Mouse (Mus musculus) megakaryocyte, embryonic 14.5 days (primary cell): ENCODE data around the gene Me3. TPM values are rescaled to one million over a fixed set of nuclear protein-coding genes. Genes with fewer than 3 reads are reported as not detected.
A peak's percentile ranks its signal among the peaks of the same experiment; 100 is the strongest.

Source experiments
- H3K27me3 ChIP-seq: replicated peaks from 2 replicates; pipeline ENCODE3; 2012; ENCODE audit warnings: inconsistent platforms
- H3K36me3 ChIP-seq: replicated peaks from 2 replicates; pipeline ENCODE3; 2012; ENCODE audit warnings: low read length, inconsistent platforms, mixed read lengths
- H3K4me1 ChIP-seq: 2 replicates; pipeline ENCODE4 v1.6.1; 2012; ENCODE audit warnings: inconsistent platforms
- H3K4me3 ChIP-seq: replicated peaks from 2 replicates; pipeline ENCODE3; 2012; ENCODE audit warnings: moderate library complexity, mild to moderate bottlenecking, inconsistent platforms
- H3K9me3 ChIP-seq: 2 replicates; pipeline ENCODE4 v1.6.1; 2012; ENCODE audit warnings: inconsistent platforms
- FLI1 ChIP-seq: IDR thresholded peaks from 2 replicates; pipeline ENCODE4 v1.6.1; 2012; ENCODE audit warnings: low read length, inconsistent platforms, mixed read lengths
- GATA1 ChIP-seq: IDR thresholded peaks from 3 replicates; pipeline ENCODE4 v1.6.1; 2012; ENCODE audit warnings: mixed read lengths, low read length, inconsistent platforms, borderline replicate concordance
- polyA plus RNA-seq: library from polyadenylated mRNA; stranded (reverse); fragments of >175 nt; gene quantifications from 2 replicates; pipeline ENCODE4 v1.2.3, GENCODE M21; 2012; ENCODE audit warnings: low replicate concordance; ENCODE audit not compliant: insufficient read depth

The Me3 gene
- polyA plus RNA-seq, 1 experiment: not detected

DNA sequence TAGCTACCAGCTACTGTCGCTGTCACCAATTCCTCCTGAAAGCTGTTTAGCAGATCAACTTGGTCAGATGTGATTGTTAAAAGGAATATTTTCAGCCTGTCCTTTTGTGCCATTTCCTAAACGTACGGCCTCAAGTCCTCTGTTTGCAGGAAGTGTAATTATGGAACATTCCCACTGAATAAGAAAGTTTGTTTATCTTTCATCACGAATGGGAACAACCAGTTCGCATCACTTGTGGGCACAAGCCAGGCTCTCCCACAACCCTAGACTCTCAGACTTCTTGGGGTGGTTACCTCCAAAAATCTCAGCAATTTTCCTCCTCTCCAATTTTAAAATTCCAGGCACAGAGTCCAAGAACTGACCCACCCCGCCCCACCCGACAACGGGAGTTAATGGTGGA is 207.5 kb downstream of the Me3 start:
- H3K9me3 ChIP-seq: no peaks in the 10 kb centered on the region
- TF ChIP-seq GATA1 (no peak), FLI1 (no peak)
- no peak overlapping the region for H3K4me3 ChIP-seq
- peaks cover 14% of the 10 kb centered on the region; the same call in 1 of the 2 replicates for H3K4me1 ChIP-seq
- H3K36me3 ChIP-seq: no peaks in the 10 kb centered on the region
- peaks cover 24% of the 10 kb centered on the region for H3K27me3 ChIP-seq

GRCm38 (mm10) chr7:89841670-89842403 is 209.6 kb downstream of the Me3 start:
- H3K27me3 ChIP-seq: peaks cover 27% of the 10 kb centered on the region
- peak overlapping the region; percentile 56 for H3K4me3 ChIP-seq
- H3K36me3 ChIP-seq: no peaks in the 10 kb centered on the region
- H3K4me1 ChIP-seq: peaks cover 11% of the 10 kb centered on the region; the same call in 1 of the 2 replicates
- no peak for TF ChIP-seq GATA1
- H3K9me3 ChIP-seq: no peaks in the 10 kb centered on the region

GRCm38 (mm10) chr7:89842404-89842715 is 210.2 kb downstream of the Me3 start:
- Histone ChIP-seq H3K36me3 (no peaks in the 10 kb centered on the region), H3K4me1 (peaks cover 11% of the 10 kb centered on the region; the same call in 1 of the 2 replicates), H3K9me3 (no peaks in the 10 kb centered on the region), H3K4me3 (no peak overlapping the region), H3K27me3 (peaks cover 27% of the 10 kb centered on the region)
- TF ChIP-seq FLI1: no peak
- no peak for TF ChIP-seq GATA1

- H3K9me3 ChIP-seq: no peaks in the 10 kb centered on the region
- TF ChIP-seq FLI1 (no peak), GATA1 (no peak)
- no peaks in the 10 kb centered on the region for H3K36me3 ChIP-seq
- H3K4me3 ChIP-seq: no peak overlapping the region
- H3K27me3 ChIP-seq: peaks cover 28% of the 10 kb centered on the region
- H3K4me1 ChIP-seq: peaks cover 11% of the 10 kb centered on the region; the same call in 1 of the 2 replicates
These were observed 210.9 kb downstream of the Me3 start for GRCm38 (mm10) chr7:89843121-89843520.

DNA sequence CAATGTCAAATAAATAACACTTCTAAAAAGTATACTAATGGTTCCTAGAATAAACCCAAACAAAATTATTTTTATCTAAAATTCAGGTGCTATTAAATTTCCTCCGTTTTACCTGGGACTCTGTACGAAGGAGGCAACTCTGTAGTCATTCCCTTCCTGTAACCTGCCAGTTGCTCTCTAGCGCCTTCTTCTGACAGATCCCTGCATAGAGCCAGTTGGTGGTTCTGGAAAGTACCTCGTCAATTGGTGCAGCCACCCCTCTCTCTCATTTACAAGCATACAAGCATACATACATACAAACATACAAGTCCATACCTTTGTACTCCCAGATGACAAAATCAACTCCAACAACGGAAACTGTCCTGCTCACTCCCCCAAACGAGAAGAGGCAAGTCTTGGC is 211.3 kb downstream of the Me3 start:
- Histone ChIP-seq H3K4me3 (no peak overlapping the region), H3K27me3 (peaks cover 28% of the 10 kb centered on the region), H3K36me3 (no peaks in the 10 kb centered on the region), H3K9me3 (no peaks in the 10 kb centered on the region), H3K4me1 (peaks cover 11% of the 10 kb centered on the region; the same call in 1 of the 2 replicates)
- no peak for TF ChIP-seq FLI1
- TF ChIP-seq GATA1: no peak

GRCm38 (mm10) chr7:89845669-89846068 is 213.5 kb downstream of the Me3 start:
- TF ChIP-seq FLI1 (no peak), GATA1 (no peak)
- H3K4me3 ChIP-seq: no peak overlapping the region
- no peaks in the 10 kb centered on the region for H3K36me3 ChIP-seq
- peaks cover 26% of the 10 kb centered on the region for H3K27me3 ChIP-seq
- no peaks in the 10 kb centered on the region for H3K9me3 ChIP-seq
- H3K4me1 ChIP-seq: peaks cover 11% of the 10 kb centered on the region; the same call in 1 of the 2 replicates

- H3K27me3 ChIP-seq: peaks cover 20% of the 10 kb centered on the region
- H3K36me3 ChIP-seq: no peaks in the 10 kb centered on the region
- no peak for TF ChIP-seq FLI1
- no peak for TF ChIP-seq GATA1
- H3K9me3 ChIP-seq: no peaks in the 10 kb centered on the region
- no peak overlapping the region for H3K4me3 ChIP-seq
- no peaks in the 10 kb centered on the region for H3K4me1 ChIP-seq
These were observed 218.3 kb downstream of the Me3 start for GRCm38 (mm10) chr7:89850510-89850909.

GRCm38 (mm10) chr7:89852158-89853095 is 220.2 kb downstream of the Me3 start:
- no peaks in the 10 kb centered on the region for H3K9me3 ChIP-seq
- H3K4me1 ChIP-seq: no peaks in the 10 kb centered on the region
- H3K4me3 ChIP-seq: no peak overlapping the region
- H3K36me3 ChIP-seq: no peaks in the 10 kb centered on the region
- no peak for TF ChIP-seq GATA1
- TF ChIP-seq FLI1: no peak
- H3K27me3 ChIP-seq: peaks cover 13% of the 10 kb centered on the region

GRCm38 (mm10) chr7:89853131-89853530 is 220.9 kb downstream of the Me3 start:
- Histone ChIP-seq H3K4me1 (no peaks in the 10 kb centered on the region), H3K36me3 (no peaks in the 10 kb centered on the region), H3K9me3 (no peaks in the 10 kb centered on the region), H3K4me3 (no peak overlapping the region), H3K27me3 (peaks cover 10% of the 10 kb centered on the region)
- TF ChIP-seq GATA1: no peak
- no peak for TF ChIP-seq FLI1

GRCm38 (mm10) chr7:89855196-89855595 is 223.0 kb downstream of the Me3 start:
- H3K36me3 ChIP-seq: no peaks in the 10 kb centered on the region
- H3K27me3 ChIP-seq: peaks cover 6% of the 10 kb centered on the region
- no peaks in the 10 kb centered on the region for H3K9me3 ChIP-seq
- TF ChIP-seq GATA1: no peak
- TF ChIP-seq FLI1: no peak
- H3K4me1 ChIP-seq: no peaks in the 10 kb centered on the region
- H3K4me3 ChIP-seq: no peak overlapping the region
